Mouse (Mus musculus) cortical plate, adult 2 months (tissue): ENCODE data around the gene Baiap2.

Experiments
- CTCF ChIP-seq: fragments of 200-500 bp; IDR thresholded peaks from 2 replicates; pipeline ENCODE4 v1.5.1; 2011; ENCODE audit warnings: mild to moderate bottlenecking, control low read depth, low read length; ENCODE audit not compliant: insufficient read depth; ENCODE audit errors: extremely low read depth
- POLR2A ChIP-seq: fragments of 200-500 bp; IDR thresholded peaks from 2 replicates; pipeline ENCODE4 v1.6.1; 2011; ENCODE audit warnings: mild to moderate bottlenecking, low read length, control low read depth; ENCODE audit not compliant: insufficient read depth; ENCODE audit errors: extremely low read depth

GRCm38 (mm10) chr11:119897041-119897440, 45.5 kb upstream of the Baiap2 start:
- TF ChIP-seq POLR2A (no peak), CTCF (no peak)
